Mouse (Mus musculus): Measurements from ENCODE around the gene Zfp1. TPM values are rescaled to one million over a fixed set of nuclear protein-coding genes. Genes with fewer than 3 reads are reported as not detected.
A peak's percentile ranks its signal among the peaks of the same experiment; 100 is the strongest.

Gene Zfp1
- polyA plus RNA-seq, 1 experiment from 2014 or later = 15.9 TPM

GRCm38 (mm10) chr8:111627923-111628322 is 15.3 kb upstream of the Zfp1 start:
- H3K9ac ChIP-seq (ENCODE audit: low read depth, low read length) = no peak overlapping the region
- no peak for TF ChIP-seq CTCF (IDR thresholded peaks at IDR 0.05; ENCODE audit: low read depth)
- 0 out of 2 replicates have a peak, but pooled peaks cover 3% of the 10 kb centered on the region for H3K4me1 ChIP-seq (replicated peaks; ENCODE audit: insufficient read depth, low read length)
- H3K36me3 ChIP-seq (ENCODE audit: insufficient read depth, low read length) = 0 out of 2 replicates have a peak, but pooled peaks cover 1% of the 10 kb centered on the region
- ATAC-seq (replicated peaks; ENCODE audit: low FRiP score, low read depth) = no peak
- no peak for DNase-seq (ENCODE audit: low spot score)
- no peak overlapping the region for H3K4me3 ChIP-seq (replicated peaks; ENCODE audit: low read depth, low read length)
- H3K9me3 ChIP-seq (replicated peaks; ENCODE audit: low read length) = no peaks in the 10 kb centered on the region
- no peak overlapping the region for H3K4me2 ChIP-seq (ENCODE audit: low read length)
- no peaks in the 10 kb centered on the region for H3K27me3 ChIP-seq (ENCODE audit: insufficient read depth, low read length)
- 95% methylated on average over 9 of the region's 9 CpGs for WGBS
- H3K27ac ChIP-seq = no peak overlapping the region

- H3K27ac ChIP-seq = no peak overlapping the region
Measured at GRCm38 (mm10) chr8:111628401-111628800, 14.8 kb upstream of the Zfp1 start.

DNA sequence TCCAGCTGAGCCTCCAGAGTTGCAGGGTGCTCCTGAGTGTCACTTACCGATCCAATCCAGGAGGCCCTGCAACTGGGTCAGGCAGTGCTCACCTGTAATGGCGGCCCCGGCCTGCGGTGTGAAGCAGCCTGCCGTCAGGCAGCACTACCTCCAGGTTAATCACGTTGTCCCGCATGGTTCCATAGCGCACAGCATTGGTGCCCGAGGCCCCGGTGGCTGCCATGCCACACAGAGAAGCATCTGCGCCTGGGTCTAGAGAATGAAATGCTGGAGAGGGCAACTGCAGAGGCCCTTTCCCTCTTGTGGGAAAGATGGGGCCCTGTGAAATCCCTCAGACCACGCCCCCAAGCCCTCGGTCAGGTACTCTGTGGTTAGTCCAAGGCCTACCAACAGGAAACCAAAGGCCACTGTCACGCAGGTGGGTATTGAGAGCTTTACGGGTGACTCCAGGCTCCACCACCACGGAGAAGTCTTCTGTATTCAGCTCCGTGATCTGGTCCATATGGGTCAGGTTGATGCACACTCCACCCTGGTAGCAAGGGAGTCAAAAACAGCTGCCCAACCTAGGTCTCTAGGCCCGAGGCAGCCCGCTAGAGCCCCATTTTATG is 14.2 kb upstream of the Zfp1 start:
- Histone ChIP-seq H3K4me2 (ENCODE audit: low read length) (no peak overlapping the region), H3K36me3 (ENCODE audit: insufficient read depth, low read length) (no peaks in the 10 kb centered on the region), H3K4me3 (replicated peaks; ENCODE audit: low read depth, low read length) (no peak overlapping the region), H3K9me3 (replicated peaks; ENCODE audit: low read length) (no peaks in the 10 kb centered on the region), H3K9ac (ENCODE audit: low read depth, low read length) (no peak overlapping the region), H3K27ac (no peak overlapping the region), H3K27me3 (ENCODE audit: insufficient read depth, low read length) (no peaks in the 10 kb centered on the region), H3K4me1 (replicated peaks; ENCODE audit: insufficient read depth, low read length) (0 out of 2 replicates have a peak, but pooled peaks cover 3% of the 10 kb centered on the region)
- no peak for TF ChIP-seq CTCF (IDR thresholded peaks at IDR 0.05; ENCODE audit: low read depth)
- no peak for ATAC-seq (replicated peaks; ENCODE audit: low FRiP score, low read depth)
- WGBS = 87% methylated on average over 19 of the region's 19 CpGs
- no peak for DNase-seq (ENCODE audit: low spot score)

More at GRCm38 (mm10) chr8:111628401-111628800, 14.8 kb upstream of the Zfp1 start:
- no peak for TF ChIP-seq CTCF (IDR thresholded peaks at IDR 0.05; ENCODE audit: low read depth)
- WGBS = 88% methylated on average over 12 of the region's 12 CpGs
- H3K4me1 ChIP-seq (replicated peaks; ENCODE audit: insufficient read depth, low read length) = 0 out of 2 replicates have a peak, but pooled peaks cover 3% of the 10 kb centered on the region
- no peak for ATAC-seq (replicated peaks; ENCODE audit: low FRiP score, low read depth)
- no peak overlapping the region for H3K4me2 ChIP-seq (ENCODE audit: low read length)
- H3K4me3 ChIP-seq (replicated peaks; ENCODE audit: low read depth, low read length) = no peak overlapping the region
- no peaks in the 10 kb centered on the region for H3K27me3 ChIP-seq (ENCODE audit: insufficient read depth, low read length)
- H3K9me3 ChIP-seq (replicated peaks; ENCODE audit: low read length) = no peaks in the 10 kb centered on the region
- H3K36me3 ChIP-seq (ENCODE audit: insufficient read depth, low read length) = no peaks in the 10 kb centered on the region
- no peak overlapping the region for H3K9ac ChIP-seq (ENCODE audit: low read depth, low read length)
- DNase-seq (ENCODE audit: low spot score) = no peak

GRCm38 (mm10) chr8:111630105-111630521 is 13.1 kb upstream of the Zfp1 start, which contains the start of gene Ldhd:
TSS of gene Ldhd (minus strand) at chr8:111630374.
- Histone ChIP-seq H3K4me2 (ENCODE audit: low read length) (peak within 1 kb of the TSS; percentile 63), H3K9ac (ENCODE audit: low read depth, low read length) (peak within 1 kb of the TSS; percentile 57), H3K27ac (no peak within 1 kb of the TSS), H3K4me3 (replicated peaks; ENCODE audit: low read depth, low read length) (peak within 1 kb of the TSS; percentile 45), H3K27me3 (ENCODE audit: insufficient read depth, low read length) (no peaks in the 10 kb centered on the region), H3K36me3 (ENCODE audit: insufficient read depth, low read length) (no peaks in the 10 kb centered on the region), H3K4me1 (replicated peaks; ENCODE audit: insufficient read depth, low read length) (0 out of 2 replicates have a peak, but pooled peaks cover 3% of the 10 kb centered on the region), H3K9me3 (replicated peaks; ENCODE audit: low read length) (no peaks in the 10 kb centered on the region)
- DNase-seq (ENCODE audit: low spot score) (peak; percentile 67), ATAC-seq (replicated peaks; ENCODE audit: low FRiP score, low read depth) (peak; percentile 83)
- 25% methylated on average over 13 of the region's 13 CpGs for WGBS
- TF ChIP-seq CTCF (IDR thresholded peaks at IDR 0.05; ENCODE audit: low read depth) = no peak

GRCm38 (mm10) chr8:111631589-111631988 is 11.6 kb upstream of the Zfp1 start:
- no peaks in the 10 kb centered on the region for H3K36me3 ChIP-seq (ENCODE audit: insufficient read depth, low read length)
- no peak overlapping the region for H3K4me2 ChIP-seq (ENCODE audit: low read length)
- ATAC-seq (replicated peaks; ENCODE audit: low FRiP score, low read depth) (no peak), DNase-seq (ENCODE audit: low spot score) (no peak)
- no peak overlapping the region for H3K4me3 ChIP-seq (replicated peaks; ENCODE audit: low read depth, low read length)
- TF ChIP-seq CTCF (IDR thresholded peaks at IDR 0.05; ENCODE audit: low read depth) = no peak
- no peaks in the 10 kb centered on the region for H3K9me3 ChIP-seq (replicated peaks; ENCODE audit: low read length)
- H3K9ac ChIP-seq (ENCODE audit: low read depth, low read length) = no peak overlapping the region
- no peaks in the 10 kb centered on the region for H3K27me3 ChIP-seq (ENCODE audit: insufficient read depth, low read length)
- H3K27ac ChIP-seq = no peak overlapping the region
- 0 out of 2 replicates have a peak, but pooled peaks cover 3% of the 10 kb centered on the region for H3K4me1 ChIP-seq (replicated peaks; ENCODE audit: insufficient read depth, low read length)
- WGBS = 74% methylated on average over 8 of the region's 8 CpGs

GRCm38 (mm10) chr8:111632976-111633375 is 10.2 kb upstream of the Zfp1 start:
- DNase-seq (ENCODE audit: low spot score) = no peak
- H3K27ac ChIP-seq = no peak overlapping the region

More at GRCm38 (mm10) chr8:111632976-111633375, 10.2 kb upstream of the Zfp1 start:
- Histone ChIP-seq H3K36me3 (ENCODE audit: insufficient read depth, low read length) (no peaks in the 10 kb centered on the region), H3K4me1 (replicated peaks; ENCODE audit: insufficient read depth, low read length) (0 out of 2 replicates have a peak, but pooled peaks cover 3% of the 10 kb centered on the region), H3K4me3 (replicated peaks; ENCODE audit: low read depth, low read length) (no peak overlapping the region), H3K27me3 (ENCODE audit: insufficient read depth, low read length) (no peaks in the 10 kb centered on the region), H3K9ac (ENCODE audit: low read depth, low read length) (no peak overlapping the region), H3K4me2 (ENCODE audit: low read length) (no peak overlapping the region), H3K9me3 (replicated peaks; ENCODE audit: low read length) (no peaks in the 10 kb centered on the region)
- ATAC-seq (replicated peaks; ENCODE audit: low FRiP score, low read depth) = no peak
- TF ChIP-seq CTCF (IDR thresholded peaks at IDR 0.05; ENCODE audit: low read depth) = no peak
- WGBS = 87% methylated on average over 3 of the region's 3 CpGs
